Mouse (Mus musculus) ES-Bruce4 (cell line): Measurements from ENCODE around the gene Gpr158. TPM values are rescaled to one million over a fixed set of nuclear protein-coding genes. Genes with fewer than 3 reads are reported as not detected.

Experiments
- H3K27ac ChIP-seq: 2 replicates; pipeline ENCODE4 v1.5.1; 2012; ENCODE audit warnings: low read length, inconsistent platforms; ENCODE audit not compliant: insufficient read depth
- H3K27me3 ChIP-seq: 2 replicates; pipeline ENCODE4 v1.6.1; 2012; ENCODE audit warnings: mild to moderate bottlenecking, low read length, inconsistent platforms; ENCODE audit not compliant: control insufficient read depth, poor library complexity, insufficient read depth, severe bottlenecking
- H3K36me3 ChIP-seq: 2 replicates; pipeline ENCODE4 v1.6.1; 2012; ENCODE audit warnings: inconsistent platforms, mild to moderate bottlenecking, low read length, moderate library complexity; ENCODE audit not compliant: control insufficient read depth, poor library complexity, insufficient read depth, severe bottlenecking
- H3K4me1 ChIP-seq: one replicate; pipeline ENCODE4 v1.8.1; 2011; ENCODE audit warnings: low read length; ENCODE audit not compliant: control insufficient read depth, insufficient read depth
- H3K4me3 ChIP-seq: 2 replicates; pipeline ENCODE4 v1.5.1; 2011; ENCODE audit warnings: low read depth, mild to moderate bottlenecking, low read length
- H3K9ac ChIP-seq: 2 replicates; pipeline ENCODE4 v1.6.1; 2012; ENCODE audit warnings: low read depth, mild to moderate bottlenecking, inconsistent platforms; ENCODE audit not compliant: poor library complexity, severe bottlenecking
- H3K9me3 ChIP-seq: replicated peaks from 2 replicates; pipeline ENCODE4 v1.6.1; 2012; ENCODE audit warnings: mild to moderate bottlenecking, low read length, inconsistent platforms; ENCODE audit not compliant: control insufficient read depth, poor library complexity, insufficient read depth, severe bottlenecking
- CTCF ChIP-seq: IDR thresholded peaks from one replicate; pipeline ENCODE4 v1.8.1; 2011; ENCODE audit warnings: low read depth, low read length
- EP300 ChIP-seq: IDR thresholded peaks from 2 replicates; pipeline ENCODE4 v1.6.1; 2011; ENCODE audit warnings: low read depth, low read length; ENCODE audit not compliant: insufficient read depth
- POLR2A ChIP-seq: IDR thresholded peaks from one replicate; pipeline ENCODE4 v1.8.1; 2011; ENCODE audit warnings: low read length; ENCODE audit not compliant: insufficient read depth
- polyA plus RNA-seq: library from polyadenylated mRNA; stranded (reverse); fragments of >200 nt; gene quantifications from 2 replicates; pipeline ENCODE4 v1.2.4, GENCODE M21; 2011; ENCODE audit warnings: low read depth; ENCODE audit not compliant: missing spikeins, insufficient read depth, insufficient read length

Gpr158 gene
- polyA plus RNA-seq, 1 experiment, result not detected

GRCm38 (mm10) chr2:21665721-21666120 lies 298.4 kb downstream of the Gpr158 start:
- no peak for TF ChIP-seq EP300
- no peak for TF ChIP-seq CTCF
- no peak for TF ChIP-seq POLR2A
- H3K4me1 ChIP-seq, result no peaks in the 10 kb centered on the region
- H3K27me3 ChIP-seq, result no peaks in the 10 kb centered on the region
- no peak overlapping the region for H3K9ac ChIP-seq
- no peaks in the 10 kb centered on the region for H3K36me3 ChIP-seq
- H3K4me3 ChIP-seq, result no peak overlapping the region
- H3K9me3 ChIP-seq, result no peaks in the 10 kb centered on the region
- H3K27ac ChIP-seq, result no peak overlapping the region

DNA sequence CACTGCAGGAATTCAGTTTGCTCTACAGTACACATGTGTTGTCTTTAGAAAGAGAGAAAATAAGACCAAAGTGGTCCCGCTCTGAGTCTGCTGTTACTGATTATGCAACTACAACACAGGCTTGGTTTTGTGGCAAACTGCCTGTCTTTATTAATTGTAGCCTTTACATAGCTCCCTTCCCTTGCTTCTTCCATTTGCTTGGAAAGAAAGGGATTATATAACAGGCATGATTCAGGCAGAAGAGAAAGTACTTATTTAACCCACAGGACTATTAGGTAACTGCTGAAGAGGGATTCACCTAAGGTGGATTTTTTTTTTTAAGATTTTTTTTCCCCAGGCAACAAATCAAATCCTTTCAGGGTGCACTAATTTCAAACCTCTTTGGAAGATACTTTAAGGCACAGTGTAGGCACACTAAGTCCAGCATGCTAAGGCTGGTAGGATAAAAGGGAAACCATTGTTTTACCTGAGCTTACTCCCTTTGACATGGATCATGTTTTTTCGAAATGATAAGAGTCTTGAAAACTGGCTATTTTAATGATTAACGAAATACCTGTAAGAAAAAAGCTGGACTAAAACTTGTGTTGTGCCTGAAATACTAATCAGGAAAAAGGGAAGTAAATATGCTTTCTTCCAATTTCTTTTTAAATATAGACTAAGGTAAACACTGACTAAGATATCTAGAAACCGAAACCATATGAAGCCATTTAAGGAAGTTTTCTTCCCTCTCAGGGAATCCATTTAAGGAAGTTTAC lies 308.9 kb downstream of the Gpr158 start:
- Histone ChIP-seq H3K36me3 (no peaks in the 10 kb centered on the region), H3K27ac (no peak overlapping the region), H3K9me3 (no peaks in the 10 kb centered on the region), H3K4me1 (no peaks in the 10 kb centered on the region), H3K27me3 (no peaks in the 10 kb centered on the region), H3K4me3 (no peak overlapping the region), H3K9ac (no peak overlapping the region)
- no peak for TF ChIP-seq EP300
- no peak for TF ChIP-seq CTCF
- TF ChIP-seq POLR2A, result no peak

GRCm38 (mm10) chr2:21676839-21677123 lies 309.4 kb downstream of the Gpr158 start:
- no peaks in the 10 kb centered on the region for H3K36me3 ChIP-seq
- no peak for TF ChIP-seq POLR2A
- no peak for TF ChIP-seq CTCF
- no peak for TF ChIP-seq EP300
- H3K27me3 ChIP-seq, result no peaks in the 10 kb centered on the region
- no peak overlapping the region for H3K4me3 ChIP-seq
- H3K9me3 ChIP-seq, result no peaks in the 10 kb centered on the region
- no peak overlapping the region for H3K9ac ChIP-seq
- H3K27ac ChIP-seq, result no peak overlapping the region
- H3K4me1 ChIP-seq, result no peaks in the 10 kb centered on the region

DNA sequence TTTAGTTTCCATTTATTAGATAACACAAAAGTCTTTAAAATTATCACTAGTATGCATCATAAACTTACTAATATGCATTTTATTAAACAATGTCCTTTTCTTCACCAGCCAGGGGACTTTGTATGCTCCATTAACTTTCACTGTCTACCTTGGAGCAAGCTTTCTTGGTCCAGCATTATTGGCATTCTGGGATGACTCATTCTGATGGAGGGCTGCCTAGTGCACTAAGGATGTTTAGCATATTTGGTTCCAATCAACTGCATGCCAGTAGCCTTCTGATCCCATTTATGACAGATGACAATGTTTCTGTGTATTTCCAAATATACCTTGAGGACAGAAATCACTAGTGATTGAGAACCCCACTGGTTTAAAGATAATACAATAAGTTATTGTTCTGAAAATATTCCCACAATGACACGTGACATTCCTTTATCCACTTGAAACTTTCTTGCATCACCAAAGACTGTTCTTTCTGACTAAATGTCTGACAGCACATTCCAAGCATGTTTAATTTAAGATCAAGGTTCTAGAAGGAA lies 313.5 kb downstream of the Gpr158 start:
- no peak overlapping the region for H3K9ac ChIP-seq
- H3K4me1 ChIP-seq, result no peaks in the 10 kb centered on the region
- no peaks in the 10 kb centered on the region for H3K36me3 ChIP-seq
- no peak for TF ChIP-seq CTCF
- TF ChIP-seq POLR2A, result no peak
- no peak for TF ChIP-seq EP300
- no peaks in the 10 kb centered on the region for H3K9me3 ChIP-seq
- H3K27ac ChIP-seq, result no peak overlapping the region
- H3K27me3 ChIP-seq, result no peaks in the 10 kb centered on the region
- no peak overlapping the region for H3K4me3 ChIP-seq

GRCm38 (mm10) chr2:21684736-21685135 lies 317.4 kb downstream of the Gpr158 start:
- H3K9me3 ChIP-seq, result no peaks in the 10 kb centered on the region
- no peak overlapping the region for H3K4me3 ChIP-seq
- no peaks in the 10 kb centered on the region for H3K4me1 ChIP-seq
- no peak overlapping the region for H3K9ac ChIP-seq
- H3K27ac ChIP-seq, result no peak overlapping the region
- H3K27me3 ChIP-seq, result no peaks in the 10 kb centered on the region
- H3K36me3 ChIP-seq, result no peaks in the 10 kb centered on the region
- TF ChIP-seq POLR2A, result no peak
- TF ChIP-seq EP300, result no peak
- TF ChIP-seq CTCF, result no peak

GRCm38 (mm10) chr2:21693128-21693527 lies 325.8 kb downstream of the Gpr158 start:
- no peaks in the 10 kb centered on the region for H3K4me1 ChIP-seq

More at GRCm38 (mm10) chr2:21693128-21693527, 325.8 kb downstream of the Gpr158 start:
- Histone ChIP-seq H3K27ac (no peak overlapping the region), H3K9me3 (no peaks in the 10 kb centered on the region), H3K36me3 (no peaks in the 10 kb centered on the region), H3K27me3 (no peaks in the 10 kb centered on the region), H3K4me3 (no peak overlapping the region), H3K9ac (no peak overlapping the region)
- TF ChIP-seq POLR2A, result no peak
- no peak for TF ChIP-seq CTCF
- no peak for TF ChIP-seq EP300
